Mouse (Mus musculus) heart, postnatal 4 days (tissue): ENCODE measurements around the gene Tmem14c. TPM values are rescaled to one million over a fixed set of nuclear protein-coding genes. Genes with fewer than 3 reads are reported as not detected.
"Not testable (repeated sequence)": the region's sequence is repeated elsewhere in the genome, so short reads cannot be mapped to it uniquely, and the experiment has no call there.

Experiments
- DNase-seq: peaks from one replicate; pipeline ENCODE4 v3.0.0; 2021
- total RNA-seq, 2 experiments: library from RNA; stranded (reverse); gene quantifications; 2 replicates each; pipeline ENCODE4 v1.2.3; 2021

The Tmem14c gene
- 100 to 1,000 TPM; 181 to 184 TPM for total RNA-seq

DNA sequence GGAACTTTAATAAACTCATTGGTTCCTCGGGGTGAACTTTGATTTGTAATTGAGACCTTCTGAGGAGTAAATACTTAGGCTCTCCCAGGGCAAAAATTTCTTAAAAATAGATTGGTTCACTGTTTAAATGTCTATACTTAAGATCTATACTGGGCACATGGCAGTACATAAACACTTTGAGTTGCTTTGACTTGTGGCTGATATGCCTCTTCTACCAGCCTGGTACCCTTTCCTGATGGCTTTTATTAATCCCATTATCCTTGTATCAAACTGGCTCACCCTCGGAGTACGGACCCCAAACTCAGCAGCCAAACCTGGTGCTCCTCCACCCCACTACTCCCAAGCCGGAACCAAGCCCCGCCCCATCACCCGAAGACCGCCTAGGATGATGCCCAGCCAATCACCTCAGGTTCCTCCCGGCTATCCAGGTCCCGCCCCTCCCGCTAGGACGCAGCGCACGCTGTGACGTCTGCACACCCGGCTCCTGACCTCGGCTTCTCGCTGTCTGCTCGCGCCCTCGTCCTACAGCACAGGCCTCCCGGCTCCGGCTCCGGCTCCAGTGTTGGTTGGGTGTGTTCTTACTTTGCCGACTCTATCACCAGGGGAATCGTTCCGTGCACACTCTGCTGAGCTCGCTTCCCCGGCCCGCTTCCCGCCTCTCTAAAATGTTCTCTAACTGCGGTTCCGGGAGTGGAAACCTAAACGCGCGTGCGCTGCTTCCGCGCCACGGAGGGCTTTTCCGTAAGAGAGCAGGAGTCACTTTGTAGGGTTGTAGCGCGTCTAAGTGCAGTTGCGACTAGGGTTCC, at the start of gene Tmem14c:
Tmem14c (plus strand) TSS at position 464 of the 806 bp plus-strand sequence.
- peak; percentile 96 for DNase-seq

DNA sequence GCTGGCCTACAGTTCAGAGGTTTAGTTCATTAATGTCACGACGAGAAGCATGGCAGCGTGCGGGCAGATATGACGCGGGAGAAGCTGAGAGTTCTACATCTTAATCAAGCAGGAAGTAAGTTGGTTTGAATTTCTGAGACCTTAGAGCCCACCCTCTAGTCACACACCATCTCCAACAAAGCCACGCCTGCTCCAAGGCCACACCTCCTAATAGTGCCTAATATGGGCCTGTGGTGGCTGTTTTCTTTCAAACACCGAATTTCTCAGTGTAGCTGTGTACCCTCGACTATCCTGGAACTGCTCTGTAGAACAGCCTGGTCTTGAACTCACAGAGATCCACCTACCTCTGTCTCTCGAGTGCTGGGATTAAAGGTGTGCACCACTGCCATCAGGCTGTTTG, 48.5 kb upstream of the Tmem14c start:
- no peak for DNase-seq

DNA sequence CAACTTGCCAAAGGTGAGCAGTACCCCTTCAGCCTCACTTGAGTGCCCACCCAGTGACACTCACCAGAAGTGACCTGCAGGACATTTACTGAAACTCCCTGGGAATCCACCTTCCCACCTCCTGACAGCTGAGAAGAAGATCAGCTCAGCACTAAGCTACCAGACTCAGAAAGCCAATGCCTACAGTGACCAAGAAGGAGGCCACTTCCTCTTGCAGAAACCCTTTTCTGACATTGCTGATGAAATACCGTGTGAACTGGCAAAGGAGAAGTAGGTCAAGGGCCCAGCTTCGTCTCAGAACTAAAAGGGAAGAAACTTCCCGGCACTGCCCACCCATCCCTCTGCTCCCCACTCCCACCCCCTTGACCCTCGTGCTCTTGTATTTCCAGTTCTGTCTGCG, 47.5 kb upstream of the Tmem14c start:
- DNase-seq, result no peak

DNA sequence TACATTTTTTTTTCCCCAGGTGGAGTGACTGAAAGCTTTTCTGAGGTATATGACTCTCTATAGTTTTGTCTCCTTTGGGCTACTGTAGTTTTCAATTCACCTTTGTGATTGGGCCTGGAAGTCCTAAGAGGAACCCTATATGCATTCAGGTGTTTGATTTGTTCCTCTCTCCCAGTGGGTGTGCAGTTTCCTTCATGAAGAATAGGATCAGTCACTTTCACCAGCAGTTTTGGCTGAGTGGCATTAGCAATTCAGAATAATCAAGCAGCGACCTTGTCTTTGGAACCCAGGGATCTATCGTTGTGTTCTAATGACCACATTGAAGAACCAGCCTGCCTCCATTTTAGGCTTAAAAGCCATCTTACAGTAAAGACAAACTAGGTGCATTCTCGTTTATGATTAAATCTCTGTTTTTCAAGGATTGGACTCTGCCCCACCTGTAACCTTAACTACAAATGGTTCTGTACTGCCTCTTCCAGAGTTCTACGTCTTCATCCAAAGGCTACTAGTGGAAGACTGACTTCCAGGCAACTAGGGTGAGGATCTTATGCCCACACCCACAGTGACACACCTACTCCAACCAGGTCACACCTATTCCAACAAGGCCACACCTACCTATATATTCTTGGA, 46.2 kb upstream of the Tmem14c start:
- no peak for DNase-seq

DNA sequence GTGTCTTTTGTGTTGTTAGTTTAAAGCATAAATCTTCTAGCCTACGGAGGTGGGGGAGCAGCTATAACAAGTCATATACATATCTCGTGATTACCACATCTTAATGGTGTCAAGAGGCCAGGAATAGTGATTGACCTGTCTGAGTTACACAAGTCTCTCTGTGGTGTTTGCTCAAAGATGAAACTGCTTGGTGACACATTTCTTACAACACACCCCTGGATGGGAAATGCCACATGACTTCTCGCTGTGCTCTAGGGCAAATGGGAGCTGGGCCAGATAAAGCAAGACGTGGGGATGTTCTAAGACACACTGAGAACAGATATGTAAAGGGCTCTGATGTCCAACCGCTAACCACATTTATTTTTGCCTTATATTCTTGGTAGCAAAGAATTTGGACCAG, 44.8 kb upstream of the Tmem14c start:
- DNase-seq, result no peak

DNA sequence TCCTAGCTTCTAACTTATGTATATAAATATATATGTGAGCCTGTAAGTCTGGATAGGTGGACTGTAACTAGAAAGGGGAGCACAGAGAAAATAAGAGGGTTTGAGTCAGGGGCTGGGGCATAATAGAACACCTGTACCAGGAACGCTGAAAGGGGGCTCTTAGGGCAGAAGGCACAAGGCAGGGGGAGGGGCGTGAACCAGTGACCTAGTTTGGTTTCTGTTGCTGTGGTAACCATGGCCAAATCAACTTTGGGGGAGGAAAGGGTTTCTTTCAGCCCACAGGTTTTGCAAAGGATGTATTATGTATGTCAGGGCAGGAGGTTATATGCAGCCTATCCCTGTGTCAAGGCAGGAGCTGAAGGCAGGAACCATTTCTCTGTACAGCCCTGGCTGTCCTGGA, 44.3 kb upstream of the Tmem14c start:
- no peak for DNase-seq

DNA sequence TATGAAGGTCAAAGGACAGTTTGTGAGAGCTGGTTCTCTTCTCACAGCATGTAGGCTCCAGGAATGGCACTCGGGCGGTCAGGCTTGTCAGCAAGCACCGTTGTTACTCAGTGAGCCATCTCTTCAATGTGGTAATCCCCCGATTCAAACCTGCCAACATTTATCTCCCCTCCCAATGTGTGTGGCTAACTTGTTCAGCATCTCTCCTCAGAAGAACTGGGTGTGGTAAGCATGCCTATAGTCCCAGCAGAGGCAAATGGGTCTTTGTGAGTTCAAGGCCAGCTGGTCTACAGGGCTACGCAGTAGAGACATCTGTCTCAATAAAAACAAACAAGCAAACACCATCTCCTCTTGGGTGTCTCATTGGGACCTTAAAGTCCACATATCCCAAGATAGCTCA, 43.1 kb upstream of the Tmem14c start:
- no peak for DNase-seq

DNA sequence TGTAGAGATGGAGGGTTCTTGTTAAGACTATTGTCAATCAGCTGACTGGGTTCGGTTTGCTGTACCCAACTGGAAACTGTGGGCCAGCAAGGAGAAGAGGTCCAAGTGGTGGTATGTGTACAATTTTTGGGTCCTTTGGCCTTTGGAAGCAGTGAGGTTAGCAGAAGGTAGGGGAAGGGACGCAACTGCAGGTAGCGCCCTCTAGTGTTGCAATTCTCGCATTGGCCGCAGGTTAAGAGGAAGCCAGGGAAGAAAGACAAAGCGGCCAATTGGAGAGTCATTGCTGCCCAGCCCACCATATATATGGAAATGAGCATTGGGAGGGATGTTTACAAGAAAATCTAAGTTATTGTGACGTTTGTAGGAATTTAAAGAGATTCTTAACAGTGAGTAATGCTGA, 38.5 kb upstream of the Tmem14c start:
- peak; percentile 67 for DNase-seq

DNA sequence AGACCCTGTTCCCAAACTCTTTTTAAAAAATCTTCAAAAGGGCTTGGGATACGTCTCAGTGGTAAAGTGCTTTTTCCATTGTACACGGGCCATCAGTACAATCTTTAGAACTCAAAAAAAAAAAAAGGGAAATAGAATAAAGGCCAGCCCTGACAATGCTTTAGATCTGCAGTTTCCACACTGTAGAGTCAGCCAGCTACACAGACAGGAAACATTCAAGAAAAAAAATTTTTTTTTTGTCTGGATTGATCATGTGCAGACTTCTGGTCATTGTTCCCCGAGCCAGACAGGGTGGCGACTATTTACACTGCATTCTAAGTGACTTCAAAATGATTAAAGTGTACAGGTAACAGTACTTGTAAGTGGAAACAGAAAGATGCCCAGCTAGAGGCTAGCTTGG, 37.4 kb upstream of the Tmem14c start:
- no peak for DNase-seq

DNA sequence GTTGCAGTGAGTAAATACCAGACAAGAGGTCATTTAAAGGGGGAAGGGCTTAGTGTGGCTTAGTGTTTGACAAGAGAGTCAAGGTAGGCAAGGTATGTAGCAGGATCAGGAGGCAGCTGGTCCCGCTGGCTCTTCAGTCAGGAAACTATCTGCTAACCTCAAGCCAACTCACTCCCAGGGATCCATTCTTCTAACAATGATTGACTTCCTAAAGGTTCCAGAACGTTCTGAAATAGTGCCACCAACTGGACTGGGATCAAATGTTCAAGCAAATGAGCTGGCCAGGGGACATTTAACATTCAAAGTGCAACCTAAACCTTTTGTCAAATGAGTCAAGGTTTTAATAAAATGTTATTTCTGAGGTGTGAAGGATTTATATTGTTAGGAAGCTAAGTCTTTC, 36.8 kb upstream of the Tmem14c start:
- DNase-seq, result peak; percentile 35

DNA sequence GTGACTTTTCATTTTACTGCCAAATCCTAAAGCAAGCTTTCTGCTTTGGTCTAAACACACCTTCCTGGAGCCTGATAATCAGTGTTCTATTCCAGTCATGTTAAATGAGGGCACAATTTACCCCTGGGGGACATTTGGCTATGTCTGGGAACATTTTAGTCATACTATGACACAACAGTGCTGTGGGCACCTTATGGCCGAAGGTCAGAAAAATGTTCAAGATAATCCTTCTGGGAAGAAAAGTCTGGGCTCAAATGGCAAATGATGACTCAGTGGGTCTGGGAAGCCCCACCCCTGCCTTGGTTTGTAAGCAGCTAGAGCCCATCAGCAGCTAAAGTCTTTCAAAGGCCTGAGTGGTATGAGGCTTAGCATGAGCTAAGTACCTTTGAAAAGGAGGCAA, 33.3 kb upstream of the Tmem14c start:
- no peak for DNase-seq

DNA sequence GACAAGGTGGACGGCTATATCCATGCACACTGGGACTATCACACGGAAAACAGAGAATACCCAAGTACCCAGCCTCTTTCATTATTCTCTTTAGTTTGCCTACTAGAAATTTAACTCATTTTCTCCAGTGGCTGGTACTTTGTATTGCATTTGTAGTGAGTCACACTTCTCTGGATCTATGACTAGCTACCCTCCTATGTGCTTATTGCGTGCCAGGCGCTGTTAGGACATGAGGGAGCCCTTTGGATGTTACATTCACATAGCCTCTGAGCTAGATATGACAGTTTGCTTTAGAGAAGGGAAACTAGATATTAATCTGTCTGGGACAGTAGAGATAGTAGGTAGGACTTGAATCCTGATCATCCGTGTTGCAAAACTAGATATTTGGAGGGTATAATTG, 30.0 kb upstream of the Tmem14c start:
- DNase-seq, result no peak

DNA sequence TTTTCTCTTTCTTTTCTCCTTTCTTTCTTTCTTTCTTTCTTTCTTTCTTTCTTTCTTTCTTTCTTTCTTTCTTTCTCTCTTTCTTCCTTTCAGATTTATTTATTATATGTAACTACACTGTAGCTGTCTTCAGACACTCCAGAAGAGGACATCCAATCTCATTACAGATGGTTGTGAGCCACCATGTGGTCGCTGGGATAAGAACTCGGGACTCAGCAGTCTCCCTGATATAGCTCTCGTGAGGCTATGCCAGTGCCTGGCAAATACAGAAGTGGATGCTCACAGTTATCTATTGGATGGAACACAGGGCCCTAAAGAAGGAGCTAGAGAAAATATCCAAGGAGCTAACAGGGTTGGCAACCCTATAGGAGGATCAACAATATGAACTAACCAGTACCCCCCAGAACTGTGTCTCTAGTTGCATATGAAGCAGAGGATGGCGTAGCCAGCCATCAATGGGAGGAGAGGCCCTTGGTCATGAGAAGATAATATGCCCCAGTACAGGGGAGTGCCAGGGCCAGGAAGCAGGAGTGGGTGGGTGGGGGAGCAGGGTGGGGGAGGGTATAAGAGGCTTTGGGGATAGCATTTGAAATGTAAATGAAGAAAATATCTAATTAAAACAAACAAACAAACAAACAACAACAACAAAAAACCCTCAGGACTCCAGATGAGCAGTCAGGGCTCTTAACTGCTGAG, 28.3 kb upstream of the Tmem14c start:
- not testable (repeated sequence) for DNase-seq

DNA sequence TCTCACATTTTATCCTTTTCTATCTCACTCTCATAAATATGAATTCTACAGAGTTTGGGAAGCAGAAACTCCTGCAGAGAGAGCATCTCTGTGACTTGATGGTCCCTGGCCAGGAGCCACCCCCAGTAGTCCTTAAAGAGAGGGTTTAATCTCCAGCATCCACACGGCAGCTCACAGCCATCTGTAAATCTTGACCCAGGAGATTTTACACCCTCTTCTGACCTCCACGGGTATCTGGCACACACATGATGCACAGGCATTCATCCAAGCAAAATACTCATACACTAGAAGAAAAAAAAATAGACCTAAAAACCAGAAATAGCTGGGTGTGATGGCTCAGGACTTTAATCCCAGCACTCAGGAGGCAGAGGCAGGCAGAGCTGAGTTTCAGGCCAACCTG, 27.7 kb upstream of the Tmem14c start:
- DNase-seq, result no peak

DNA sequence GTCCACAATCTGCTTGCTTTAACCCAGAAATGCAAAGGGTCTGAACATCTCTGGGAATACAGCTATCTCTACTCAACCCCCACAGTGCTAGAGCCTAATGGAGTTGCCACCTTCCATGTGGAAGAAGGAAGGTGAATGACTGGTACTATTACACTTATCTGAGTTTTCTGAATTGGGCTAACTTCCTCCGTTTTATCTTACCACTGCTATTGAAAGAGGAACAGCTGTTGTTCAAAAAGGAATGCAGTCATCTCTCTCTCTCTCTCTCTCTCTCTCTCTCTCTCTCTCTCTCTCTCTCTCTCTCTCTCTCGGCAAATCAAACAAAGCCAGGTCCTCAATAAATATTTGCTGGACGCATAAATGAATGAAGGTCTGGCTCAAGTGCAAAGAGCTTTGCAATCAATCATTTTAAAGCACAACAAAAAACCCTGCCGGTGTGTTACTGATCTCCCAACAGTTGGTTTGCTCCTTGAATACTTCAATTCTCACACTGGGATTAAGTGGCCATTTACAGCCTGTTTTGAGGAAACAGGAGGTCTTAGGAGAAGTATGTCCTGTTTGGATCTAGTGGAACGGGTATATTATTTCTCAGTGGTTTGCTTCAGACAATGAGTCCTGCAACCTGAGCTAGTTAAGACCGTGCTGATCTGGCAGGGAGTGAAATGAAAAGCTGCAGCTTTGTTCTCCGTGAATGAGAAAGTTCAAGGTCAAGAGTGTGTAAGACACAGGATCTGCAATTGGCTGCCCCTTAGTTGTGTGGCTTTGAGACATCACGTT, 21.4 kb upstream of the Tmem14c start:
- no peak for DNase-seq

DNA sequence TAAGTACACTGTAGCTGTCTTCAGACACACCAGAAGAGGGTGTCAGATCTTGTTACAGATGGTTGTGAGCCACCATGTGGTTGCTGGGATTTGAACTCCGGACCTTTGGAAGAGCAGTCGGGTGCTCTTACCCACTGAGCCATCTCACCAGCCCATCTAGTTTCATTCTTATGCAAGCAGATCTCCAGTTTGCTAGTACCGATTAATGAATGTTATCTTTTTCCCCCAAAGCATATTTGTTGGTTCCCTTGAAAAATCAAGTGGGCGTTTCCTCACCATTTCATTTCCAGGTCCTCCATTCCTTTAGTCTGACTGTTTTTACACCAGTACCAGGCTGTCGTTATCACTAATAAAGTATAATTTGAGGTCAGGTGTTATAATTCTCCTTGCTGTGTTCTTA, 17.6 kb upstream of the Tmem14c start:
- not testable (repeated sequence) for DNase-seq

DNA sequence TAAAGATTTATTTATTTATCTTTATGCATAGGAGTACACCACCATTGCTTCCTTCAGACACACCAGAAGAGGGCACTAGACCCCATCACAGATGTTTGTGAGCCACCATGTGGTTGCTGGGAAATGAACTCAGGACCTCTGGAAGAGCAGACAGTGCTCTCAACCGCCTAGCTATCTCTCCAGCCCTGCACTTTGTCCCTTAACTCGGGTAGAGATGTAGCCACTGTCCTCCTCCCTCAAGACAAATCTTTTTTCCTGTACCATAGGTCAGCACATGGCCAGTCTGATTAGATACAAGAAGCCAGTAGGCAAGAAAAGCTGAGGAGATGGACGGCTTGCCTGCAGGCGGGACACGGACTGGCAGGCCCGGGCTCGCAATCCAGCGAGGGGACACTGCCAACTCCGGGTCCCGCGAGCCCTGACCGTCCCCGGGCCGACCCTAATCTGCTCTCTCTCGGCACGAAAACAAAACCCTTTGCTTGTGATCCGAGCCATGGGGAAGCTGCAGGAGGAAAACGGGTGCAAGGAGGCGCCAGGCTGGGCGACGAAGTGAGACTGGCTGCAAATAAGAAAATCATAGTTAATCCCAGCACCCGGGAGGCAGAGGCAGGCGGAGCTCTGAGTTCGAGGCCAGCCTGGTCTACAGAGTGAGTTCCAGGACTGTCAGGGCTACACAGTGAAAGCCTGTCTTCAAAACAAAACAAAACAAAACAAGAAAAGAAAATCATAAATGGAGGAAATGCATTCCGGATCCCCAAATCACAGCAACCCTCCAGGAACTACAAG, 15.8 kb upstream of the Tmem14c start:
- peak; percentile 61 for DNase-seq

DNA sequence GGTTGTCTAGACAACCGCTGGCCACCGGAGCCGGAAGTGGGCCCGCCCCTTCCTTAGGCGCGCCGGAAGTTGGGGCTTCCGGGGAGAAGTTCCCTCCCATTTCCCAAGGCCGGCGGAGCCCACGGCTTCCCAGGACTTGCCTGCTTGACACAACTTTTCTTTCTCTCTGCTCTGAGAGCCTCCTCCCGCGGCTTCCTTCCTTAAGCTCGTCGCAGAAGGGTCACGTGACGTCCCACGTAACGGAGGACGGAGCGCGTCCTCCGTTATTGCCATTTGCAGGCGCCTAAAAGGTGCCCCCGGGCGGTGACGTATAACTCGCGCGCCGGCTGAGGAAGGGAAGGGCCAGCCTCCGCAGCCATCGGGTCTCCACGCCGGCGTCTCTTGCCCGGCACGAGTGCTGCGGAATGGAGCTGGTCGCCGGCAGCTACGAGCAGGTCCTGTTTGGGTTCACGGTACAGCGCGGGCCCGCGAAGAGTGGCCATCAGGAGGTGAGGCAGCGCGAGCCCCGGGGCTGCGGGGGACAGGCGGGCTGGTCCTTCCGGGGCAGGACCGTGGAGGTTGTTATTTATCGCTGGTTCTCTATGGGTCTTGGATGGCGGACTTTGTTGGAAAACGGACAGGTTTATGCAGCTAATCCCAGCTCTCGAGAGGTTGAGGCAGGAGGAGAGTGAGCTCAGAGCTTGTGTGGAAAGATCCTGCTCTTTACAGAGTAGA, 15.0 kb upstream of the Tmem14c start, which contains the start of gene Pak1ip1:
Pak1ip1 (plus strand) TSS at position 98 of the 714 bp plus-strand sequence.
- DNase-seq, result peak; percentile 93

DNA sequence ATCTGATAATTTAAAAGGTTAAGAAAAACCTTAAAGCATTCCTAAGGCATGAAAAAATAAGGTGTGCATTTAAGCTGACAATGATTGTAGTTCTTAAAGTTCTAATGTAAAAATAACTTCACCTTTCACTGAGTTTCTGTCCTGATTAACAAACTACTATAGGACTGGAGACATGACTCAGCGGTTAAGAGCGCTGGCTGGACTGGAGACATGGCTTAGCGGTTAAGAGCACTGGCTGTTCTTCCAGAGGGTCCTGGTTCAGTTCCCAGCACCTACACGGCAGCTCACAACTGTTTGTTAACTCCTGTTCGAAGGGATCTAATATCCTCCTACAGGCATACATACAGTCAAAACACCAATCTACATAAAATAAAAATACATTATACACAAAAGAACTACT, 14.1 kb upstream of the Tmem14c start:
- no peak for DNase-seq

DNA sequence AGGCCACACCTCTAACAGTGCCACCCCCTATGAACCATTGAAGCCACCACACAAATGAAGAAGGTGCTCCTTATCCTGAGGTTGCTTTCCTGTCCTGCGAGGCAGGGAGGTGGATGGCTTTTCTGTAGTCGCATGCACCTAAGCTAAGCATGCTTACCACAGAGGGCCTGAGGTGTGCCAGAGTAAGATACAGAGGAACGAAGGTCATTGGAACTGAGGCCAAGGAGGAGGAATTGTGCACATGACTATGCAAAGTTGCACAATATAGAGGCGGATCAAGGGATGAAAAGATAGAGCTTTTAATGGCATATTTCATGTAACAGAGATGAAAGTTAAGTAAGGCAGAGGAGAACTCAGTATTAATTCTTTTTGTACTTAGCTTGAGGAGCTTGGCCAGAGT, 9.8 kb upstream of the Tmem14c start:
- DNase-seq, result no peak

DNA sequence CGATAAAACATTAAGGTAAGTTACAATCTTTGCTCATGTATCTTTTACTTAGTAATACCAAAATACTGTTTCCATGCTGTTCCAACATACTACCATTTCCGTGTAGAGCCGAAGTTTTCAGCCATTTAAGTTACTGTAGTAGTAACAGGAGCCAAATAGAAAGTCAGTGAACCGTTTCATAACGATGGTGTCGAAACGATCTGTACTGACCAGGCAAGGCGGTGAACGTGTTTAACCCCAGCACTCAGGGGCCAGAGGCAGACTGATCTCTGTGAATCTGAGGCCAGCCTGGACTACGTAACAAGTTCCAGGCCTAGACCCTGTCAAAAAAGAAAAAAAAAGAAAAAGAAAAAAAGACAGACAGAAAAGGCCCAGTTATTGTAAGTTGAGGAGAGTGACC, 7.8 kb upstream of the Tmem14c start:
- no peak for DNase-seq
